12 mouse cellular contexts compared by ENCODE assay signal in the genomic region with DNA sequence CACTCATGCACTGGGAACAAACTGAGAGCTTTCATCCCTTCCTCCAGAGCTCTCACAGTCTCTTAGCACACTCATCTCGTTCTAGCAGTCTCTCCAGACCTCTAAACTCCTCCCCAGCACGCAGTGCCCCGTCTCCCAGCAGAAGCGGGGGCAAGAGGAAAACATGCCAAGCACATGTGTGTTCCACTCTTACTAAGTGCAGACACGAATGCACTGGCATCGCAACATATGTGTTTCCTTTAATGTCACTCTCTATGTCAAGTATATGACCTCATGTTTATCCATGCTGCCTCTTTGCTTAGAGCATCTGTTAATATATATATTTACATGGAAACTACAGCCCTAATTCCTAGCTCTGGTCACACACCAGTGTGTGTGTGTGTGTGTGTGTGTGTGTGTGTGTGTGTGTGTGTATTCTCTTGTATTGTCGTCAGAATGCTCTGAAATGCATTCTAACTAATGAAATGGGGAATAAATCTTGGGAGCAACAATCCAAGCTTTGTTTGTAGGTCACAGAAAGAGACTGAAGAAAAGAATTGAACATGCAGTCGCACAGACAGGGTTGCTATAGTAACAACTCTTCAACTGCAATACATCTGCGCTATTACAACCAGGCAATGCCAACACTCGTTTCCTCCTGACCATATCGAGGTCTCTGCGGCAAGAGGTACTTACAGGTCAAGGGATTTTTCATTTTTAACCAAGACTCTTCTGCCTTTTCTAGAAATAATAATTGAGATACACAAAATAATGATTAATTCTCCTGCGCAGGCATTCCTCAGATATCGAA. TPM values are rescaled to one million over a fixed set of nuclear protein-coding genes. Genes with fewer than 3 reads are reported as not detected.
A peak's percentile ranks its signal among the peaks of the same experiment; 100 is the strongest.
DNase-seq lines count a peak whose midpoint lies in the region; ATAC-seq lines count a peak whose summit lies in the region.
"Had no signal": no experiment of that assay in that cellular context is flagged by ENCODE, and none has a peak within 500 bp of the region (broad histone marks: within the 10 kb centered on the region; RNA-seq: fewer than 3 reads in every experiment).

No protein-coding gene starts in this region.

- no peak overlapping the region for H3K4me2 ChIP-seq in heart, embryonic 15.5 days
- no peak overlapping the region for H3K4me2 ChIP-seq in heart, embryonic 12.5 days
- no peak overlapping the region for H3K4me2 ChIP-seq in forebrain, embryonic 16.5 days (ENCODE audit: low read length)
- no peak overlapping the region for H3K4me2 ChIP-seq in midbrain, embryonic 14.5 days (ENCODE audit: low read length)
- H3K4me2 ChIP-seq: heart, embryonic 13.5 days had no signal

- DNase-seq in CD4-positive, CD25-positive, alpha-beta regulatory T cell, adult 2 months (ENCODE audit: low read depth, low spot score) = peak; percentile 55
- peak; percentile 40 for DNase-seq in midbrain, embryonic 14.5 days
- no peak for DNase-seq in limb, embryonic 10.5 days (ENCODE audit: low spot score)
- no peak for DNase-seq in cerebellum, adult 11-12 months
- no peak for DNase-seq in spleen, postnatal 10 days (ENCODE audit: low spot score in 2 of 2)
- DNase-seq: cerebellum, postnatal 36 days; kidney, adult 8-10 months had no signal

- ATAC-seq in heart, embryonic 15.5 days (replicated peaks; ENCODE audit: insufficient number of reproducible peaks, insufficient read depth, low FRiP score, low read depth) = no peak
- no peak for ATAC-seq in heart, embryonic 12.5 days (ENCODE audit: insufficient number of reproducible peaks, low FRiP score)
- ATAC-seq in forebrain, embryonic 16.5 days = peak; percentile 74; the same call in 1 of the 2 replicates
- no peak for ATAC-seq in midbrain, embryonic 14.5 days (ENCODE audit: low FRiP score, low TSS enrichment)

- H3K27ac ChIP-seq in heart, embryonic 15.5 days = no peak overlapping the region
- H3K27ac ChIP-seq in heart, embryonic 12.5 days (ENCODE audit: poor library complexity, severe bottlenecking) = no peak overlapping the region
- no peak overlapping the region for H3K27ac ChIP-seq in forebrain, embryonic 16.5 days (ENCODE audit: low read length)
- peak overlapping the region; percentile 43; the same call in 1 of the 2 replicates for H3K27ac ChIP-seq in midbrain, embryonic 14.5 days (replicated peaks; ENCODE audit: low read depth, low read length)
- H3K27ac ChIP-seq in limb, embryonic 10.5 days = no peak overlapping the region
- H3K27ac ChIP-seq: heart, embryonic 13.5 days had no signal

- H3K36me3 ChIP-seq in heart, embryonic 15.5 days = 0 out of 2 replicates have a peak, but pooled peaks cover 5% of the 10 kb centered on the region
- H3K36me3 ChIP-seq in heart, embryonic 12.5 days = peaks cover 14% of the 10 kb centered on the region
- 0 out of 2 replicates have a peak, but pooled peaks cover 6% of the 10 kb centered on the region for H3K36me3 ChIP-seq in forebrain, embryonic 16.5 days (ENCODE audit: control insufficient read depth, insufficient read depth)
- H3K36me3 ChIP-seq in midbrain, embryonic 14.5 days (ENCODE audit: control insufficient read depth, insufficient read depth, low read length) = peaks cover 6% of the 10 kb centered on the region; the same call in 1 of the 2 replicates
- no peaks in the 10 kb centered on the region for H3K36me3 ChIP-seq in limb, embryonic 10.5 days

- WGBS in heart, embryonic 15.5 days = 82% methylated on average over 14 of the region's 14 CpGs
- 85% methylated on average over 14 of the region's 14 CpGs for WGBS in heart, embryonic 12.5 days
- WGBS in forebrain, embryonic 16.5 days = 56% methylated on average over 14 of the region's 14 CpGs
- 67% methylated on average over 14 of the region's 14 CpGs for WGBS in midbrain, embryonic 14.5 days
- whole genome bisulfite sequencing in limb, embryonic 10.5 days = 91% methylated on average over 14 of the region's 14 CpGs

- 0 out of 2 replicates have a peak overlapping the region, but pooled peaks have one; percentile 4 for H3K9ac ChIP-seq in heart, embryonic 15.5 days
- no peak overlapping the region for H3K9ac ChIP-seq in heart, embryonic 12.5 days
- H3K9ac ChIP-seq in forebrain, embryonic 16.5 days (replicated peaks; ENCODE audit: low read depth, low read length) = no peak overlapping the region
- no peak overlapping the region for H3K9ac ChIP-seq in midbrain, embryonic 14.5 days (replicated peaks; ENCODE audit: low read length)
- H3K9ac ChIP-seq: heart, embryonic 13.5 days had no signal

- H3K27me3 ChIP-seq in heart, embryonic 15.5 days = no peaks in the 10 kb centered on the region
- 0 out of 2 replicates have a peak, but pooled peaks cover 3% of the 10 kb centered on the region for H3K27me3 ChIP-seq in heart, embryonic 12.5 days (replicated peaks)
- no peaks in the 10 kb centered on the region for H3K27me3 ChIP-seq in forebrain, embryonic 16.5 days (replicated peaks; ENCODE audit: control insufficient read depth, insufficient read depth, low read length)
- no peaks in the 10 kb centered on the region for H3K27me3 ChIP-seq in midbrain, embryonic 14.5 days (ENCODE audit: control insufficient read depth, insufficient read depth, low read length)
- peaks cover 10% of the 10 kb centered on the region; the same call in 1 of the 2 replicates for H3K27me3 ChIP-seq in limb, embryonic 10.5 days (ENCODE audit: low read depth, poor library complexity, severe bottlenecking)
- H3K27me3 ChIP-seq: CH12.LX had no signal

- no peaks in the 10 kb centered on the region for H3K9me3 ChIP-seq in heart, embryonic 15.5 days (replicated peaks)
- H3K9me3 ChIP-seq in heart, embryonic 12.5 days (replicated peaks) = 0 out of 2 replicates have a peak, but pooled peaks cover 3% of the 10 kb centered on the region
- H3K9me3 ChIP-seq in forebrain, embryonic 16.5 days (ENCODE audit: control insufficient read depth, low read length) = no peaks in the 10 kb centered on the region
- no peaks in the 10 kb centered on the region for H3K9me3 ChIP-seq in midbrain, embryonic 14.5 days (ENCODE audit: control insufficient read depth, low read length)
- H3K9me3 ChIP-seq in limb, embryonic 10.5 days (replicated peaks) = no peaks in the 10 kb centered on the region

- no peak overlapping the region for H3K4me3 ChIP-seq in heart, embryonic 15.5 days
- no peak overlapping the region for H3K4me3 ChIP-seq in heart, embryonic 12.5 days
- no peak overlapping the region for H3K4me3 ChIP-seq in forebrain, embryonic 16.5 days (replicated peaks; ENCODE audit: low read length)
- H3K4me3 ChIP-seq in midbrain, embryonic 14.5 days (replicated peaks; ENCODE audit: low read depth, low read length) = no peak overlapping the region
- no peak overlapping the region for H3K4me3 ChIP-seq in limb, embryonic 10.5 days
- H3K4me3 ChIP-seq: heart, embryonic 13.5 days had no signal

- H3K4me1 ChIP-seq in heart, embryonic 15.5 days (replicated peaks) = peaks cover 3% of the 10 kb centered on the region; the same call in 1 of the 2 replicates
- H3K4me1 ChIP-seq in heart, embryonic 12.5 days (replicated peaks) = peaks cover 12% of the 10 kb centered on the region
- peaks cover 10% of the 10 kb centered on the region for H3K4me1 ChIP-seq in forebrain, embryonic 16.5 days (replicated peaks; ENCODE audit: control insufficient read depth, insufficient read depth, low read length)
- no peaks in the 10 kb centered on the region for H3K4me1 ChIP-seq in midbrain, embryonic 14.5 days (ENCODE audit: control insufficient read depth, insufficient read depth, low read length)
- H3K4me1 ChIP-seq in limb, embryonic 10.5 days = peaks cover 33% of the 10 kb centered on the region

RNA-seq across cellular contexts. Expression of gene N4bp2l1, which starts 4.6 kb away (rescaled TPM):
- 3.4 and 5.6 TPM in 2 replicates for polyA plus RNA-seq in heart, embryonic 15.5 days (2015; fragmentation: Nextera tagmentation; extraction: Ambion mirVana)
- 2.7 and 2.8 TPM in 2 replicates for polyA plus RNA-seq in heart, embryonic 12.5 days (2016; fragmentation: Nextera tagmentation; extraction: Ambion mirVana)
- polyA plus RNA-seq in forebrain, embryonic 16.5 days (2015; fragmentation: Nextera tagmentation; extraction: Ambion mirVana) = 12.3 and 12.9 TPM in 2 replicates
- 12.9 and 17.2 TPM in 2 replicates for polyA plus RNA-seq in midbrain, embryonic 14.5 days (2014; fragmentation: Nextera tagmentation; extraction: Ambion mirVana)
- polyA plus RNA-seq in limb, embryonic 10.5 days (2016; fragmentation: Nextera tagmentation; extraction: Ambion mirVana) = 2.4 and 2.7 TPM in 2 replicates

Comparison
In these comparisons a context has a peak if more than half of its experiments do, and no peak if none do; other contexts are left out.
1. DNase-seq: peak in CD4-positive, CD25-positive, alpha-beta regulatory T cell, adult 2 months (single experiment) and midbrain, embryonic 14.5 days (single experiment); none in limb, embryonic 10.5 days (single experiment), cerebellum, adult 11-12 months (single experiment) and spleen, postnatal 10 days (0 of 2).